Mouse (Mus musculus): Measurements from ENCODE around the gene Igf1r.

DNA sequence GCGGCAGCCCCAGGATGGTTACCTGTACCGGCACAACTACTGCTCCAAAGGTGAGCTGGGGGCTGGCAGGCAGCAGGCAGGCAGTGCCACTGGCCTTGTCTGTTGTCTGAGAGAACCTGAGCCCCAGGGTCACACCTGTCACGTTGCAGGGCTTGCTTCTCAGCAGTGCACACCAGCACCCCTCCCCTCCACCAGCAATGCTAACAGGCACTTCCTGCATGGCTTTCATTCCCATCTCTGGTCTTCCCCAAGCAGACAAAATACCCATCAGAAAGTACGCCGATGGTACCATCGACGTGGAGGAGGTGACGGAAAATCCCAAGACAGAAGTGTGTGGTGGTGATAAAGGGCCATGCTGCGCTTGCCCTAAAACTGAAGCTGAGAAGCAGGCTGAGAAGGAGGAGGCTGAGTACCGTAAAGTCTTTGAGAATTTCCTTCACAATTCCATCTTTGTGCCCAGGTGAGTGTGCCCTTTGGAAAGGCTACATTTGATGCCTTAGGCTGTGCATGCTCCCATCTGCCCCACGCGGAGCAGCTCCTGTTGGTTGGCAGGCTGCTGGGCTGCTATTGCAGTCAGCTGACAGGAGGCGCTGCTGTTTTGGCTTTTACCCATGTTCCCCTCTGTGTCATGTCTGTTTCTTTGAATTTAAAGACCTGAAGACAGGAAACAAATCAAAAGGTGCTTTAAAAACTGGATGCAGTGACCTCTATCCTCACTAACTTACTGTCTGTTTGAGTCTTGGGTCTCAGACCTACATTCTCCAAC is 237.2 kb downstream of the Igf1r start:
- TF ChIP-seq CTCF (IDR thresholded peaks at IDR 0.05; ENCODE audit: extremely low read depth, insufficient read depth, insufficient read length, insufficient replicate concordance) (peak; percentile 28; the same call in 1 of the 2 replicates), POLR2A (IDR thresholded peaks at IDR 0.05; ENCODE audit: low read depth, low read length) (no peak)

Measured in spleen, adult 2 months (tissue).